Mouse (Mus musculus) brain, adult 2 months (tissue): Measurements from ENCODE around the gene Aanat.

Experiments
- DNase-seq: peaks from one replicate; pipeline ENCODE4 v3.0.0; 2011; ENCODE audit warnings: low read depth, low spot score

Gene Aanat

GRCm38 (mm10) chr11:116586310-116586709 lies at the start of gene Aanat:
Gene Aanat, plus strand, starts transcription at chr11:116586432.
- no peak for DNase-seq

GRCm38 (mm10) chr11:116536685-116537084 lies 49.5 kb upstream of the Aanat start:
- no peak for DNase-seq

- no peak for DNase-seq
These were observed 48.8 kb upstream of the Aanat start for GRCm38 (mm10) chr11:116537388-116537787.

GRCm38 (mm10) chr11:116538142-116538735 lies 48.0 kb upstream of the Aanat start:
- DNase-seq, result no peak

GRCm38 (mm10) chr11:116541183-116541582 lies 45.0 kb upstream of the Aanat start:
- DNase-seq, result no peak

- DNase-seq, result peak; percentile 72
These were observed 43.1 kb upstream of the Aanat start for GRCm38 (mm10) chr11:116543110-116543509.

GRCm38 (mm10) chr11:116547296-116548060 lies 38.8 kb upstream of the Aanat start:
- DNase-seq, result peak; percentile 70

GRCm38 (mm10) chr11:116548780-116549179 lies 37.5 kb upstream of the Aanat start:
- DNase-seq, result no peak

- DNase-seq, result no peak
These were observed 36.8 kb upstream of the Aanat start for GRCm38 (mm10) chr11:116549273-116550038.

- no peak for DNase-seq
These were observed 35.5 kb upstream of the Aanat start for GRCm38 (mm10) chr11:116550748-116551147.

- DNase-seq, result peak; percentile 62
These were observed 34.0 kb upstream of the Aanat start for GRCm38 (mm10) chr11:116552194-116552593.

GRCm38 (mm10) chr11:116554171-116554878 lies 31.9 kb upstream of the Aanat start:
- peak; percentile 86 for DNase-seq

- DNase-seq, result no peak
These were observed 30.7 kb upstream of the Aanat start for GRCm38 (mm10) chr11:116555572-116555971.

- DNase-seq, result no peak
These were observed 29.9 kb upstream of the Aanat start for GRCm38 (mm10) chr11:116556308-116556707.

GRCm38 (mm10) chr11:116565283-116566041 lies 20.8 kb upstream of the Aanat start:
- DNase-seq, result no peak

GRCm38 (mm10) chr11:116567531-116567930 lies 18.7 kb upstream of the Aanat start:
- DNase-seq, result no peak

GRCm38 (mm10) chr11:116570821-116571220 lies 15.4 kb upstream of the Aanat start:
- peak; percentile 56 for DNase-seq

GRCm38 (mm10) chr11:116571767-116572679 lies 14.2 kb upstream of the Aanat start:
- DNase-seq, result peak; percentile 57

- DNase-seq, result peak; percentile 80
These were observed 13.3 kb upstream of the Aanat start for GRCm38 (mm10) chr11:116572756-116573543.
